Mouse (Mus musculus) urinary bladder, postnatal 0 days (tissue): ENCODE results near the gene Ldoc1. TPM values are rescaled to one million over a fixed set of nuclear protein-coding genes. Genes with fewer than 3 reads are reported as not detected.

Source experiments
- polyA plus RNA-seq: library from polyadenylated mRNA; unstranded; fragments of >200 nt; fragmentation: Nextera tagmentation; extraction: Ambion mirVana; gene quantifications from 2 replicates; pipeline ENCODE4 v1.2.1, GENCODE M21; 2015

Ldoc1 gene
- 1.0 and 1.1 TPM in 2 replicates for polyA plus RNA-seq

DNA sequence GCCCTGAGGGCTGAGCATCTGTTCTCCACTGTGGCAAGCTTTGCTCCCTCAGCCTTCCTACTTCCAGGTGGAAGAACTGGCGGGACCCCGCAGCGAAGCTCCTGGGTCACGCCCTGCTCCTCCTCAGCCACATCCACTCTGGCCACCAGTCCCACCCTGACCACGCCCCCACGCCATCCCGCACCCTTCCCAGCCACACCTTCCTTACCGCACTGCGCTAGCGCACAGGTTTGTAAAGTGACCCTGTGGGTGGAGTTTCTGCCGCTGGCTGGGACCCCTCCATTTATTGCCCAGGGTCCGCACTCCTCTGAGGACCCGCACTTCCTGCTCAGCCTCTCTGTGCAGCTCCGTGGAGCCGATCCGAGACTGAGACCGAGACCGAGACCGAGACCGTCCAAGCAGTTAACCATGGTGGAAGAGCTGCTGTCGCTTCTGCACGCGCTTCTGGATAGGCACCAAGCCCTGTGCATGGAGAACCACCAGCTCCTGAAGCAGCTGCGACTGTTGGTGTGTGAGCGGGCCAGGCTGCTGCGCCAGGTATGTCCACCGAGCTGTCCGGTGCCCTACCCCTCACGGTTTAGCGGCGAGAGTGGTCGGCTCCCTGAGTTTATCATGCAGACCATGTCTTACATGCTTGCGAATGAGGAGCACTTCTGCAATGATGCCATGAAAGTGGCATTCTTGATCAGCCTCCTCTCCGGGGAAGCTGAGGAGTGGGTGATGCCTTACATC, at the start of gene Ldoc1:
TSS of gene Ldoc1 (plus strand) at position 196 of the 732 bp plus-strand sequence.

